Mouse (Mus musculus): ENCODE measurements at regions not wholly inside any gene's neighbourhood (a gene's known extent, or its start where the extent isn't known, plus 50 kb on each side); places are given as distances from the start of the nearest gene placed in this dataset.
A peak's percentile ranks its signal among the peaks of the same experiment; 100 is the strongest.

DNA sequence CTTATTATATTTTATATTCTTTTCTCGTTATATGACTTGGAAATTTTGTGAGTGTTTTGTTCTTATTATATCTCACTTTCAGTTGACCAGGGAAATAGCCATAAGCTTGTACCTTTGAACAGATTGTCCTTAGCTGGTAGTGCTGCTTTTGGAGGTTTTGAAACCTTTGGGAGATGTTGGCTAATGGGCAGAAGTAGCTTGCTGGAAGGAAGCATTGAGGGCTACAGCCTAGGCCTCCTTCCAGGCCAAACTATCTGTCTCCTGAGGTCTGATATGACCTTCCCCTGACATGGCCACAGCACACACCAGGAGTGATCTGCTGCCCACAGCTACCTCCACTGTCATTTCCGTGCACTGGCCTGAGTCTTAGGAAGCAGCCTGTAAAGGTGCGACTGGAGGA lies 56.8 kb downstream of the Cdkn2c start:
- TF ChIP-seq POLR2A (IDR thresholded peaks at IDR 0.05; ENCODE audit: borderline replicate concordance, extremely low read depth, insufficient read depth, insufficient read length, poor library complexity, severe bottlenecking) (no peak), CTCF (IDR thresholded peaks at IDR 0.05; ENCODE audit: borderline replicate concordance, extremely low read depth, insufficient read depth, insufficient read length) (no peak)
- no peak for DNase-seq (ENCODE audit: low read depth)

DNA sequence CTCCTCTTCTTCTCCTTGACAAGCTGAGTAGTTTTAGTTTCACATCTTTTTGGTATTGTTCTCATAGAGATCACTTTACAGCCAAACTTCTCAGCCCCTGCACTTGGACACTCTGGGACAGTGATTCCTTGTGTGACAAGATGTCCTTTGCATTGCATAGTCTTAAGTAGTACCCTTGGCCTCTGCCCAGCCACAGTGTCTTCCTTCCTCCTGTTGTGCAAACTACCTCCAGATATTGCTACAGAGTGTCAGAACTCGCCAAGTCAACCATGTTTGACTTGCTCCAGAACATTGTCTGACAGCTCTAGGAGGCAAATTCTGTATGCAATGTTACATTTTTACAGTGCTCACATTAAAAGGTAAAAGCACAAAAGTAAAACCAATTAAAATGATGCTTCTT lies 57.2 kb downstream of the Cdkn2c start:
- no peak for DNase-seq (ENCODE audit: low read depth)
- TF ChIP-seq CTCF (IDR thresholded peaks at IDR 0.05; ENCODE audit: borderline replicate concordance, extremely low read depth, insufficient read depth, insufficient read length) (no peak), POLR2A (IDR thresholded peaks at IDR 0.05; ENCODE audit: borderline replicate concordance, extremely low read depth, insufficient read depth, insufficient read length, poor library complexity, severe bottlenecking) (no peak)

DNA sequence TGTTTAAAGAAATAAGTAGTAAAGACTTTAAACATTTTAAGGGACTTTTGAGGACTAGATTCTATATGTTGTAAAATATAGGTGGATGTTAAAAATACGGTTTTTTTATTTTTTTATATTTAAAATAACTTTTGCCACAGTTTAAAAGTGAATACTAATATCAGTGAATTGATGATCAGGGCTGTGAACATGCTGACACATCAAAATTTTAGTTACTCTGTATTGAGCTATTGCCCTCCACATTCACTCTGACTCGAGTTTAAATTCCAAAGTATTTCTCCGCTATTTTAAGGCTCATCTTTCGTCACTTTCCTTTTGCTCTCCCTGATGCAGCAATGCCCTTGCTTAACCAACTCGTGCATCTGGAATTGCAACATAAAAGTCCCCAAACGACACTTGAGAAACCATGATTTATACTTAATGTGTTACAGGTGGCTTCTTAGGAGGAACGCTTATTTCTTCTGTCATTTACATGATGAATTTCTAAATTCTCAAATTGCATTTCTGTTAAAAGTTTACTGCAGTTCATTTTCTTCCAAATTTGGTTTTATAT lies 58.7 kb upstream of the 4930522H14Rik start:
- DNase-seq (ENCODE audit: low read depth), result no peak
- TF ChIP-seq POLR2A (IDR thresholded peaks at IDR 0.05; ENCODE audit: borderline replicate concordance, extremely low read depth, insufficient read depth, insufficient read length, poor library complexity, severe bottlenecking), result no peak
- TF ChIP-seq CTCF (IDR thresholded peaks at IDR 0.05; ENCODE audit: borderline replicate concordance, extremely low read depth, insufficient read depth, insufficient read length), result no peak

DNA sequence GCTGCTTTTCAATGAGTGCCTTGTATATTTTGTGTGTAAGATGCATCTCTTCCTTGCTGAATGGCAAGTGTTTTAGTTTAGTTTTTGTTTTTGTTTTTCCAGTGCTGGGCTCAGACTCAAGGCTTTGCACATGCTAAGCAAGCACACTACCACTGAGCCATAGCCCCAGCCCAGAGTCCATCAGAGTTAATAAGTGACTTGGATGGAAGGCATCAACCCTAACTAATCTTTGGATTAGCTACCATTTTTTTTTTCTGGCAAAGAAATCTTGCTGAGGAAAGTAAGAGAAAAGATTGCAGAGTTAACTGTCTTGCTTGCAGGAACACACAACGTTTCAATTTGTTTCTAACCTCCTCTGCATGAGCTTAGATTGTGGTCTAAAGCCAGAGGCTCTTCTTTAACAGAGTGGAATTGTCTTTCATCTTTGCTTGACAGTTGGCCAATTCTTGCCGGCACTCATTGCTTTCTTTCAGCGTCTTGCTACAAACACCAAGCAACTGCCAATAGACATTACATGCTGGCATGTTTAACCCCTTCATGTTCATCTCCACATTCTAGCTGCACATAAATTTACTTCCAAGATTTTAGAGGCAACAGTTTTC lies 52.2 kb upstream of the 4930522H14Rik start:
- TF ChIP-seq POLR2A (IDR thresholded peaks at IDR 0.05; ENCODE audit: borderline replicate concordance, extremely low read depth, insufficient read depth, insufficient read length, poor library complexity, severe bottlenecking) (no peak), CTCF (IDR thresholded peaks at IDR 0.05; ENCODE audit: borderline replicate concordance, extremely low read depth, insufficient read depth, insufficient read length) (no peak)
- peak; percentile 67 for DNase-seq (ENCODE audit: low read depth)

DNA sequence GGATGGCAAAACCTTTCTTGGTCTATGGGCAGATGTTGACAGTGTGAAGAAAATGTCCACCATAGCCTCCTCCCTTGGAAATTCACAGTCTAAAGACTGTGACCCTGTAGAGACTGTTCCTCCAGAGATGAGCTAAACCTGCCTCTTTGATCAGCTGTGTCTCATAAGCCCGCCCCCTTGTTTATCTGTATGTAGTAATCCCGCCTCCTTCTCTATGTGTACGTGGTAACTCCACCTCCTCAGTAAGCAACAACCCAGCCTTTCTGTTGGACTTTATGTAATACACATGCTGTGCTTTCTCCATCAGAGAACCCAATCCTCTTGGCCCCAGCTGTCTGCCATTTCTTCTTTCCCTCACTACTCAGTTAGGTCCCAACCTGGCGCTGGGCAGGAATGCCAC lies 51.4 kb upstream of the 4930522H14Rik start:
- TF ChIP-seq POLR2A (IDR thresholded peaks at IDR 0.05; ENCODE audit: borderline replicate concordance, extremely low read depth, insufficient read depth, insufficient read length, poor library complexity, severe bottlenecking) (no peak), CTCF (IDR thresholded peaks at IDR 0.05; ENCODE audit: borderline replicate concordance, extremely low read depth, insufficient read depth, insufficient read length) (no peak)
- DNase-seq (ENCODE audit: low read depth), result no peak
